Mouse (Mus musculus) embryo, embryonic 11 days (tissue): ENCODE measurements around the gene Spag4.
"Not testable (repeated sequence)": the region's sequence is repeated elsewhere in the genome, so short reads cannot be mapped to it uniquely, and the experiment has no call there.

Source experiments
- DNase-seq: peaks from one replicate; pipeline ENCODE4 v3.0.0-alpha.2; 2015

The Spag4 gene

GRCm38 (mm10) chr2:156111358-156112079 is 46.5 kb downstream of the Spag4 start, which contains the start of the genes Cpne1 and Rbm12:
TSS of gene Cpne1 (minus strand) at chr2:156111965.
TSS of gene Rbm12 (minus strand) at chr2:156111978.
- DNase-seq = peak; percentile 96

- not testable (repeated sequence) for DNase-seq
These were observed 47.1 kb downstream of the Spag4 start for GRCm38 (mm10) chr2:156112080-156112423.

- no peak for DNase-seq
These were observed 54.6 kb downstream of the Spag4 start for GRCm38 (mm10) chr2:156119566-156119965.
